Mouse (Mus musculus): ENCODE measurements around the gene Cdh12.

DNA sequence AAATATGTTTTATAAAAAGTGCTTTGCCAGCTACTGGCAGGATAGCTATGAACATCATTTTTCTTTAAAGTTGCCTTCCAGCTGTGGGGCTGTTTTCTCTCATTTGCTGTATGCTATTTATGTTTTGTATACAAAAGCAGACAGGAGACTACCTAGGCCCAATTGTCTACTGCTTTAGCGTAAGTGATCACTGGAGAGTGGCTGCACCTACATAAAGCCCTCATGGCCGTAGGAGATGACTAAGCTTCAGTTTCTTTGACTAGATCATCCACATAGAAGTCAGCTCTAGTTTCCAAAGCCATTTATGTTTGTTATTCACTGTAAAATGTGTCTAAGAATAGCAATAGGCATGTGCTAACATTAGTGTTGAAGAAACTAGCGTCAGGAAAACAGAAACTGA lies 926.8 kb downstream of the Cdh12 start:
- TF ChIP-seq CTCF (IDR thresholded peaks at IDR 0.05; ENCODE audit: borderline replicate concordance, control insufficient read depth, extremely low read depth, insufficient read depth, low read length, poor library complexity) (no peak), POLR2A (IDR thresholded peaks at IDR 0.05; ENCODE audit: control insufficient read depth, extremely low read depth, insufficient read depth, low read length, poor library complexity) (no peak)

Data from thymus, adult 2 months (tissue).